Mouse (Mus musculus) heart, embryonic 12.5 days (tissue): ENCODE results near the gene Col20a1. TPM values are rescaled to one million over a fixed set of nuclear protein-coding genes. Genes with fewer than 3 reads are reported as not detected.

Experiments used
- ATAC-seq: fragments of 200-750 bp; cut with Nextera tagmentation; 2 replicates; pipeline ENCODE4 v1.8.0; 2017; ENCODE audit warnings: moderate TSS enrichment, moderate library complexity; ENCODE audit not compliant: insufficient number of reproducible peaks, low FRiP score
- H3K27ac ChIP-seq: fragments of 300-500 bp; sonication (generic); 2 replicates; pipeline ENCODE4 v1.5.1; 2016; ENCODE audit warnings: mild to moderate bottlenecking, moderate library complexity; ENCODE audit not compliant: poor library complexity, severe bottlenecking
- H3K27me3 ChIP-seq: fragments of 300-500 bp; sonication (generic); replicated peaks from 2 replicates; pipeline ENCODE4 v1.6.1; 2016; ENCODE audit warnings: mild to moderate bottlenecking, moderate library complexity
- H3K36me3 ChIP-seq: fragments of 300-500 bp; sonication (generic); 2 replicates; pipeline ENCODE4 v1.6.1; 2016; ENCODE audit warnings: mild to moderate bottlenecking, moderate library complexity
- H3K4me1 ChIP-seq: fragments of 300-500 bp; sonication (generic); replicated peaks from 2 replicates; pipeline ENCODE4 v1.6.1; 2016; ENCODE audit warnings: mild to moderate bottlenecking
- H3K4me2 ChIP-seq: fragments of 300-500 bp; sonication (generic); 2 replicates; pipeline ENCODE4 v1.6.1; 2016; ENCODE audit warnings: mild to moderate bottlenecking, moderate library complexity
- H3K4me3 ChIP-seq: fragments of 300-500 bp; sonication (generic); 2 replicates; pipeline ENCODE4 v1.5.1; 2016; ENCODE audit warnings: mild to moderate bottlenecking
- H3K9ac ChIP-seq: fragments of 300-500 bp; sonication (generic); 2 replicates; pipeline ENCODE4 v1.6.1; 2016; ENCODE audit warnings: mild to moderate bottlenecking, moderate library complexity
- H3K9me3 ChIP-seq: fragments of 300-500 bp; sonication (generic); replicated peaks from 2 replicates; pipeline ENCODE4 v1.6.1; 2016; ENCODE audit warnings: mild to moderate bottlenecking, moderate library complexity
- WGBS: fragments of 180-500 bp; shearing (Covaris S2); methylation state at CpG from one replicate; pipeline ENCODE4 v1.1.7; 2016; 5-methylcytosine and 5-hydroxymethylcytosine counted together
- polyA plus RNA-seq: library from polyadenylated mRNA; unstranded; fragments of >200 nt; fragmentation: Nextera tagmentation; extraction: Ambion mirVana; gene quantifications from 2 replicates; pipeline ENCODE4 v1.2.1, GENCODE M21; 2016

The Col20a1 gene
- polyA plus RNA-seq, 1 experiment from 2014 or later = 0.20 TPM

GRCm38 (mm10) chr2:180995457-180995856, 9.1 kb downstream of the Col20a1 start:
- no peaks in the 10 kb centered on the region for H3K9me3 ChIP-seq
- H3K4me1 ChIP-seq = no peaks in the 10 kb centered on the region
- H3K36me3 ChIP-seq = no peaks in the 10 kb centered on the region
- H3K4me3 ChIP-seq = no peak overlapping the region
- H3K9ac ChIP-seq = no peak overlapping the region
- no peak overlapping the region for H3K27ac ChIP-seq
- no peak overlapping the region for H3K4me2 ChIP-seq
- WGBS = 76% methylated on average over 4 of the region's 4 CpGs
- peaks cover 50% of the 10 kb centered on the region for H3K27me3 ChIP-seq
- ATAC-seq = no peak

GRCm38 (mm10) chr2:180996436-180996835, 10.1 kb downstream of the Col20a1 start:
- Histone ChIP-seq H3K9ac (no peak overlapping the region), H3K27me3 (peaks cover 57% of the 10 kb centered on the region), H3K27ac (no peak overlapping the region), H3K4me2 (no peak overlapping the region), H3K4me3 (no peak overlapping the region), H3K9me3 (no peaks in the 10 kb centered on the region), H3K4me1 (no peaks in the 10 kb centered on the region), H3K36me3 (no peaks in the 10 kb centered on the region)
- WGBS = 14% methylated on average over 5 of the region's 5 CpGs
- ATAC-seq = 0 out of 2 replicates have a peak, but pooled peaks have one; percentile 7

- H3K27ac ChIP-seq = no peak overlapping the region
- ATAC-seq = no peak
- no peak overlapping the region for H3K9ac ChIP-seq
- no peak overlapping the region for H3K4me3 ChIP-seq
- 56% methylated on average over 3 of the region's 3 CpGs for WGBS
- H3K9me3 ChIP-seq = no peaks in the 10 kb centered on the region
- H3K4me2 ChIP-seq = no peak overlapping the region
- no peaks in the 10 kb centered on the region for H3K36me3 ChIP-seq
- H3K27me3 ChIP-seq = peaks cover 61% of the 10 kb centered on the region
- no peaks in the 10 kb centered on the region for H3K4me1 ChIP-seq
These were observed 10.6 kb downstream of the Col20a1 start for GRCm38 (mm10) chr2:180996905-180997304.

GRCm38 (mm10) chr2:181007054-181007453, 20.7 kb downstream of the Col20a1 start:
- ATAC-seq = no peak
- Histone ChIP-seq H3K9ac (no peak overlapping the region), H3K9me3 (no peaks in the 10 kb centered on the region), H3K4me2 (no peak overlapping the region), H3K27ac (no peak overlapping the region), H3K36me3 (no peaks in the 10 kb centered on the region), H3K4me3 (no peak overlapping the region), H3K27me3 (peaks cover 84% of the 10 kb centered on the region), H3K4me1 (0 out of 2 replicates have a peak, but pooled peaks cover 5% of the 10 kb centered on the region)
- WGBS = 70% methylated on average over 4 of the region's 4 CpGs

GRCm38 (mm10) chr2:181008339-181008738, 22.0 kb downstream of the Col20a1 start:
- Histone ChIP-seq H3K27ac (no peak overlapping the region), H3K36me3 (no peaks in the 10 kb centered on the region), H3K9ac (no peak overlapping the region), H3K27me3 (peaks cover 80% of the 10 kb centered on the region), H3K4me3 (no peak overlapping the region), H3K4me2 (no peak overlapping the region), H3K4me1 (0 out of 2 replicates have a peak, but pooled peaks cover 5% of the 10 kb centered on the region), H3K9me3 (no peaks in the 10 kb centered on the region)
- no peak for ATAC-seq
- WGBS = 78% methylated on average over 5 of the region's 5 CpGs

GRCm38 (mm10) chr2:181031406-181031934, 45.1 kb downstream of the Col20a1 start:
- Histone ChIP-seq H3K36me3 (no peaks in the 10 kb centered on the region), H3K4me3 (no peak overlapping the region), H3K9ac (no peak overlapping the region), H3K27ac (no peak overlapping the region), H3K4me1 (peaks cover 16% of the 10 kb centered on the region), H3K9me3 (no peaks in the 10 kb centered on the region), H3K4me2 (no peak overlapping the region), H3K27me3 (peaks cover 100% of the 10 kb centered on the region)
- WGBS = 75% methylated on average over 11 of the region's 11 CpGs
- no peak for ATAC-seq

GRCm38 (mm10) chr2:181032407-181032806, 46.1 kb downstream of the Col20a1 start:
- no peak overlapping the region for H3K4me2 ChIP-seq
- H3K4me3 ChIP-seq = no peak overlapping the region
- WGBS = 31% methylated on average over 5 of the region's 5 CpGs
- peaks cover 100% of the 10 kb centered on the region for H3K27me3 ChIP-seq
- no peak overlapping the region for H3K27ac ChIP-seq
- H3K4me1 ChIP-seq = peaks cover 16% of the 10 kb centered on the region
- no peak for ATAC-seq
- no peak overlapping the region for H3K9ac ChIP-seq
- no peaks in the 10 kb centered on the region for H3K9me3 ChIP-seq
- H3K36me3 ChIP-seq = no peaks in the 10 kb centered on the region

GRCm38 (mm10) chr2:181033310-181033709, 47.0 kb downstream of the Col20a1 start:
- Histone ChIP-seq H3K27me3 (peaks cover 100% of the 10 kb centered on the region), H3K36me3 (no peaks in the 10 kb centered on the region), H3K9ac (no peak overlapping the region), H3K4me3 (no peak overlapping the region), H3K4me1 (peaks cover 16% of the 10 kb centered on the region), H3K4me2 (no peak overlapping the region), H3K27ac (no peak overlapping the region), H3K9me3 (no peaks in the 10 kb centered on the region)
- ATAC-seq = no peak
- 24% methylated on average over 6 of the region's 6 CpGs for WGBS

- H3K36me3 ChIP-seq = no peaks in the 10 kb centered on the region
- H3K9me3 ChIP-seq = no peaks in the 10 kb centered on the region
- no peak overlapping the region for H3K4me3 ChIP-seq
- WGBS = 80% methylated on average over 7 of the region's 7 CpGs
- ATAC-seq = no peak
- no peak overlapping the region for H3K4me2 ChIP-seq
- no peak overlapping the region for H3K27ac ChIP-seq
- H3K27me3 ChIP-seq = peaks cover 100% of the 10 kb centered on the region
- H3K4me1 ChIP-seq = peaks cover 29% of the 10 kb centered on the region
- H3K9ac ChIP-seq = no peak overlapping the region
These were observed 48.9 kb downstream of the Col20a1 start for GRCm38 (mm10) chr2:181035186-181035585.

- H3K4me3 ChIP-seq = no peak overlapping the region
- 65% methylated on average over 6 of the region's 6 CpGs for WGBS
- H3K27ac ChIP-seq = no peak overlapping the region
- peaks cover 29% of the 10 kb centered on the region for H3K4me1 ChIP-seq
- H3K36me3 ChIP-seq = no peaks in the 10 kb centered on the region
- no peak for ATAC-seq
- no peak overlapping the region for H3K4me2 ChIP-seq
- H3K27me3 ChIP-seq = peaks cover 100% of the 10 kb centered on the region
- no peak overlapping the region for H3K9ac ChIP-seq
- no peaks in the 10 kb centered on the region for H3K9me3 ChIP-seq
These were observed 50.2 kb downstream of the Col20a1 start for GRCm38 (mm10) chr2:181036561-181036960.

GRCm38 (mm10) chr2:181038644-181039355, 52.5 kb downstream of the Col20a1 start:
- Histone ChIP-seq H3K9ac (peak overlapping the region; percentile 64; the same call in 1 of the 2 replicates), H3K27ac (no peak overlapping the region)

More at GRCm38 (mm10) chr2:181038644-181039355, 52.5 kb downstream of the Col20a1 start:
- Histone ChIP-seq H3K27me3 (peaks cover 100% of the 10 kb centered on the region), H3K36me3 (no peaks in the 10 kb centered on the region), H3K4me2 (peak overlapping the region; percentile 96), H3K4me3 (peak overlapping the region; percentile 62), H3K4me1 (peaks cover 22% of the 10 kb centered on the region), H3K9me3 (no peaks in the 10 kb centered on the region)
- WGBS = under 1% methylated on average over 63 of the region's 63 CpGs
- no peak for ATAC-seq
